Mouse (Mus musculus): ENCODE results near the gene Myh7.
"Not testable (repeated sequence)": the region's sequence is repeated elsewhere in the genome, so short reads cannot be mapped to it uniquely, and the experiment has no call there.

The Myh7 gene

GRCm38 (mm10) chr14:54994136-54994868 lies at the start of gene Myh7:
Gene Myh7 (minus strand): TSS chr14:54994626.
- DNase-seq (ENCODE audit: extremely low read depth, insufficient read length, low spot score) = no peak

- not testable (repeated sequence) for DNase-seq (ENCODE audit: extremely low read depth, insufficient read length, low spot score)
These were observed 49.3 kb upstream of the Myh7 start for GRCm38 (mm10) chr14:55043694-55044093.

GRCm38 (mm10) chr14:55032695-55033225 lies 38.3 kb upstream of the Myh7 start:
- DNase-seq (ENCODE audit: extremely low read depth, insufficient read length, low spot score) = no peak

- no peak for DNase-seq (ENCODE audit: extremely low read depth, insufficient read length, low spot score)
These were observed 34.7 kb upstream of the Myh7 start for GRCm38 (mm10) chr14:55029034-55029698.

GRCm38 (mm10) chr14:55028333-55028835 lies 34.0 kb upstream of the Myh7 start:
- DNase-seq (ENCODE audit: extremely low read depth, insufficient read length, low spot score) = no peak

GRCm38 (mm10) chr14:55027653-55028052 lies 33.2 kb upstream of the Myh7 start:
- no peak for DNase-seq (ENCODE audit: extremely low read depth, insufficient read length, low spot score)

- no peak for DNase-seq (ENCODE audit: extremely low read depth, insufficient read length, low spot score)
These were observed 32.8 kb upstream of the Myh7 start for GRCm38 (mm10) chr14:55027251-55027650.

- DNase-seq (ENCODE audit: extremely low read depth, insufficient read length, low spot score) = no peak
These were observed 31.1 kb upstream of the Myh7 start for GRCm38 (mm10) chr14:55025527-55025926.

- peak; percentile 10 for DNase-seq (ENCODE audit: extremely low read depth, insufficient read length, low spot score)
These were observed 29.8 kb upstream of the Myh7 start for GRCm38 (mm10) chr14:55024236-55024635.

GRCm38 (mm10) chr14:55023011-55023410 lies 28.6 kb upstream of the Myh7 start:
- no peak for DNase-seq (ENCODE audit: extremely low read depth, insufficient read length, low spot score)

- DNase-seq (ENCODE audit: extremely low read depth, insufficient read length, low spot score) = no peak
These were observed 26.0 kb upstream of the Myh7 start for GRCm38 (mm10) chr14:55020394-55020793.

GRCm38 (mm10) chr14:55016876-55017275 lies 22.4 kb upstream of the Myh7 start:
- no peak for DNase-seq (ENCODE audit: extremely low read depth, insufficient read length, low spot score)

- DNase-seq (ENCODE audit: extremely low read depth, insufficient read length, low spot score) = no peak
These were observed 21.3 kb upstream of the Myh7 start for GRCm38 (mm10) chr14:55015767-55016111.

GRCm38 (mm10) chr14:55014991-55015766 lies 20.8 kb upstream of the Myh7 start, which contains the start of gene Ngdn:
Gene Ngdn (plus strand): TSS chr14:55015454.
- DNase-seq (ENCODE audit: extremely low read depth, insufficient read length, low spot score) = peak; percentile 92

- DNase-seq (ENCODE audit: extremely low read depth, insufficient read length, low spot score) = no peak
These were observed 20.2 kb upstream of the Myh7 start for GRCm38 (mm10) chr14:55014591-55014990.

GRCm38 (mm10) chr14:55011116-55011515 lies 16.7 kb upstream of the Myh7 start:
- DNase-seq (ENCODE audit: extremely low read depth, insufficient read length, low spot score) = no peak

GRCm38 (mm10) chr14:55008417-55008816 lies 14.0 kb upstream of the Myh7 start:
- no peak for DNase-seq (ENCODE audit: extremely low read depth, insufficient read length, low spot score)

GRCm38 (mm10) chr14:55007120-55007908 lies 12.9 kb upstream of the Myh7 start:
- DNase-seq (ENCODE audit: extremely low read depth, insufficient read length, low spot score) = no peak

- no peak for DNase-seq (ENCODE audit: extremely low read depth, insufficient read length, low spot score)
These were observed 12.1 kb upstream of the Myh7 start for GRCm38 (mm10) chr14:55006541-55006940.

- DNase-seq (ENCODE audit: extremely low read depth, insufficient read length, low spot score) = no peak
These were observed 11.5 kb upstream of the Myh7 start for GRCm38 (mm10) chr14:55005967-55006366.

Measured in 3134 (cell line).